Mouse (Mus musculus) MEL (cell line): Measurements from ENCODE around the gene Kirrel2. TPM values are rescaled to one million over a fixed set of nuclear protein-coding genes. Genes with fewer than 3 reads are reported as not detected.

Experiments
- DNase-seq: peaks from one replicate; pipeline ENCODE4 v3.0.0; 2011; ENCODE audit warnings: low read depth, low spot score
- H3K27ac ChIP-seq: 2 replicates; pipeline ENCODE4 v1.5.1; 2012; ENCODE audit warnings: low read depth, mild to moderate bottlenecking, control low read depth, low read length, moderate library complexity; ENCODE audit not compliant: control insufficient read depth
- H3K27me3 ChIP-seq, 2 experiments: fragments of 150-350 bp in 1 of 2; sonication (generic) in 1 of 2; 2 replicates each; pipeline ENCODE4 v1.6.1; 2012; ENCODE audit warnings: low read length in 2 of 2, mild to moderate bottlenecking in 2 of 2, improper control_type of control experiment in 1 of 2, moderate library complexity in 1 of 2; ENCODE audit not compliant: insufficient read depth in 2 of 2, control insufficient read depth in 1 of 2
- H3K36me3 ChIP-seq, 2 experiments: 2 replicates each; pipeline ENCODE4 v1.6.1; 2012 to 2014; ENCODE audit warnings: low read length in 2 of 2, improper control_type of control experiment in 1 of 2, inconsistent platforms in 1 of 2, mild to moderate bottlenecking in 1 of 2; ENCODE audit not compliant: insufficient read depth in 2 of 2, control insufficient read depth in 1 of 2
- H3K4me1 ChIP-seq, 2 experiments: fragments of 150-350 bp in 1 of 2; sonication (generic) in 1 of 2; 2 replicates each; pipeline ENCODE4 v1.6.1; 2012; ENCODE audit warnings: low read length in 2 of 2, improper control_type of control experiment in 1 of 2, mild to moderate bottlenecking in 1 of 2; ENCODE audit not compliant: insufficient read depth in 2 of 2, control insufficient read depth in 1 of 2
- H3K4me3 ChIP-seq, 2 experiments: fragments of 150-350 bp in 1 of 2; sonication (generic) in 1 of 2; 2 replicates each; pipeline ENCODE4 v1.5.1; 2012; ENCODE audit warnings: low read depth in 2 of 2, low read length in 2 of 2, mild to moderate bottlenecking in 2 of 2, moderate library complexity in 2 of 2, control low read depth in 1 of 2, improper control_type of control experiment in 1 of 2; ENCODE audit not compliant: control insufficient read depth in 1 of 2, insufficient read depth in 1 of 2
- H3K79me2 ChIP-seq: 2 replicates; pipeline ENCODE4 v1.6.1; 2012; ENCODE audit warnings: mild to moderate bottlenecking, low read length, moderate library complexity; ENCODE audit not compliant: control insufficient read depth, poor library complexity, insufficient read depth
- H3K9ac ChIP-seq: 2 replicates; pipeline ENCODE4 v1.6.1; 2012; ENCODE audit warnings: low read depth, mild to moderate bottlenecking, control low read depth, low read length, moderate library complexity; ENCODE audit not compliant: control insufficient read depth, poor library complexity, severe bottlenecking
- H3K9me3 ChIP-seq: fragments of 150-350 bp; sonication (generic); replicated peaks from 2 replicates; pipeline ENCODE4 v1.6.1; 2012; ENCODE audit warnings: mild to moderate bottlenecking, low read length, improper control_type of control experiment, moderate library complexity; ENCODE audit not compliant: insufficient read depth
- BHLHE40 ChIP-seq: IDR thresholded peaks from 2 replicates; pipeline ENCODE4 v1.6.1; 2012; ENCODE audit warnings: low read depth, mild to moderate bottlenecking, inconsistent platforms, low read length, improper control_type of control experiment, borderline replicate concordance
- CHD2 ChIP-seq: IDR thresholded peaks from 2 replicates; pipeline ENCODE4 v1.6.1; 2011; ENCODE audit warnings: low read length, improper control_type of control experiment
- E2F4 ChIP-seq: IDR thresholded peaks from 2 replicates; pipeline ENCODE4 v1.6.1; 2011; ENCODE audit warnings: low read depth, low read length, improper control_type of control experiment, borderline replicate concordance
- EP300 ChIP-seq, 2 experiments: IDR thresholded peaks; 2 replicates each; pipeline ENCODE4 v1.6.1; 2011; ENCODE audit warnings: improper control_type of control experiment in 2 of 2, low read length in 2 of 2, low read depth in 1 of 2, mild to moderate bottlenecking in 1 of 2
- KAT2A ChIP-seq: conservative IDR thresholded peaks from 2 replicates; pipeline ENCODE4 v1.6.1; 2012; ENCODE audit warnings: low read depth, low read length, improper control_type of control experiment, inconsistent platforms
- MAFK ChIP-seq: IDR thresholded peaks from 2 replicates; pipeline ENCODE4 v1.6.1; 2011; ENCODE audit warnings: low read depth, mild to moderate bottlenecking, low read length, improper control_type of control experiment, borderline replicate concordance
- MAX ChIP-seq: IDR thresholded peaks from 2 replicates; pipeline ENCODE4 v1.6.1; 2011; ENCODE audit warnings: low read length, improper control_type of control experiment
- MAZ ChIP-seq: IDR thresholded peaks from 2 replicates; pipeline ENCODE4 v1.6.1; 2012; ENCODE audit warnings: low read depth, mild to moderate bottlenecking, inconsistent platforms, low read length, improper control_type of control experiment
- MYC ChIP-seq: IDR thresholded peaks from 2 replicates; pipeline ENCODE4 v1.6.1; 2011; ENCODE audit warnings: low read depth, mild to moderate bottlenecking, low read length, improper control_type of control experiment, moderate library complexity
- NELFE ChIP-seq: IDR thresholded peaks from 2 replicates; pipeline ENCODE4 v1.6.1; 2011; ENCODE audit warnings: low read depth, low read length, improper control_type of control experiment
- POLR2AphosphoS2 ChIP-seq: IDR thresholded peaks from 2 replicates; pipeline ENCODE4 v1.6.1; 2011; ENCODE audit warnings: low read length, improper control_type of control experiment
- POLR2AphosphoS5 ChIP-seq: IDR thresholded peaks from 2 replicates; pipeline ENCODE4 v1.6.1; 2012; ENCODE audit warnings: low read depth, borderline replicate concordance, mild to moderate bottlenecking, inconsistent platforms, low read length, moderate library complexity, mixed read lengths
- RAD21 ChIP-seq: IDR thresholded peaks from 2 replicates; pipeline ENCODE4 v1.6.1; 2011; ENCODE audit warnings: mild to moderate bottlenecking, low read depth, low read length, improper control_type of control experiment
- SIN3A ChIP-seq: IDR thresholded peaks from 2 replicates; pipeline ENCODE4 v1.6.1; 2012; ENCODE audit warnings: low read length, improper control_type of control experiment, inconsistent platforms
- TAL1 ChIP-seq: IDR thresholded peaks from 2 replicates; pipeline ENCODE4 v1.6.1; 2012; ENCODE audit warnings: mild to moderate bottlenecking, inconsistent platforms, low read length, moderate library complexity, mixed read lengths
- UBTF ChIP-seq: IDR thresholded peaks from 2 replicates; pipeline ENCODE4 v1.6.1; 2012; ENCODE audit warnings: low read depth, mild to moderate bottlenecking, inconsistent platforms, low read length, improper control_type of control experiment, moderate library complexity, borderline replicate concordance; ENCODE audit not compliant: insufficient read depth
- USF1 ChIP-seq: IDR thresholded peaks from 2 replicates; pipeline ENCODE4 v1.6.1; 2014; ENCODE audit warnings: low read depth, mild to moderate bottlenecking, inconsistent platforms, low read length, improper control_type of control experiment, moderate library complexity
- ZC3H11A ChIP-seq: IDR thresholded peaks from 2 replicates; pipeline ENCODE4 v1.6.1; 2012; ENCODE audit warnings: low read depth, mild to moderate bottlenecking, inconsistent platforms, low read length, improper control_type of control experiment
- ZKSCAN1 ChIP-seq: IDR thresholded peaks from 2 replicates; pipeline ENCODE4 v1.6.1; 2012; ENCODE audit warnings: low read depth, mild to moderate bottlenecking, inconsistent platforms, low read length, improper control_type of control experiment, moderate library complexity
- ZNF384 ChIP-seq: IDR thresholded peaks from 2 replicates; pipeline ENCODE4 v1.6.1; 2012; ENCODE audit warnings: low read depth, mild to moderate bottlenecking, inconsistent platforms, low read length, improper control_type of control experiment
- polyA plus RNA-seq, 2 experiments: library from polyadenylated mRNA; stranded (reverse) in 1 of 2; unstranded in 1 of 2; fragments of >175 nt in 1 of 2; fragments of >200 nt in 1 of 2; gene quantifications; 2 replicates each; pipeline versions ENCODE4 v1.2.1 to v1.2.4; 2012; ENCODE audit warnings: low replicate concordance in 2 of 2, low read depth in 1 of 2; ENCODE audit not compliant: insufficient read length in 2 of 2, insufficient read depth in 1 of 2, missing spikeins in 1 of 2
- total RNA-seq: library from RNA; depleted of rRNA; stranded (reverse); fragments of 300-350 nt; gene quantifications from 2 replicates; pipeline ENCODE4 v1.2.3, GENCODE M21; 2012

The Kirrel2 gene
- total and polyA plus RNA-seq, 3 experiments = not detected

- TF ChIP-seq POLR2AphosphoS2 = peak; percentile 60; the same call in 1 of the 2 replicates
- no peak for TF ChIP-seq TAL1
- TF ChIP-seq EP300 (IDR thresholded peaks at IDR 0.05; ENCODE audit: low read depth in 1 of 2, low read length in 2 of 2) = peak; percentile 34 to 65
- no peak for TF ChIP-seq POLR2AphosphoS5
- no peak for TF ChIP-seq E2F4
Measured at GRCm38 (mm10) chr7:30419561-30420499, 37.7 kb downstream of the Kirrel2 start, which contains the start of gene Hcst (continued).

GRCm38 (mm10) chr7:30417856-30418255, 39.6 kb downstream of the Kirrel2 start:
- TF ChIP-seq UBTF = no peak
- TF ChIP-seq ZNF384 = no peak
- TF ChIP-seq POLR2AphosphoS5 = no peak
- no peak for TF ChIP-seq KAT2A
- TF ChIP-seq ZKSCAN1 = no peak
- no peak for TF ChIP-seq MYC
- TF ChIP-seq NELFE = no peak
- no peak for TF ChIP-seq E2F4
- TF ChIP-seq MAFK = no peak
- TF ChIP-seq MAX = no peak
- TF ChIP-seq ZC3H11A = no peak
- TF ChIP-seq MAZ = no peak
- no peak for TF ChIP-seq SIN3A
- no peak for TF ChIP-seq CHD2
- TF ChIP-seq USF1 = no peak
- no peak for TF ChIP-seq RAD21
- no peak for TF ChIP-seq BHLHE40
- no peak overlapping the region for H3K9ac ChIP-seq
- no peak overlapping the region for H3K4me3 ChIP-seq
- H3K36me3 ChIP-seq = peaks cover 0 to 21% of the 10 kb centered on the region in 2 experiments; a peak in 2 of 4 replicates
- peaks cover 18% of the 10 kb centered on the region for H3K79me2 ChIP-seq
- DNase-seq = no peak
- H3K9me3 ChIP-seq = no peaks in the 10 kb centered on the region
- H3K27me3 ChIP-seq = no peaks in the 10 kb centered on the region
- H3K4me1 ChIP-seq = peaks cover 0 to 36% of the 10 kb centered on the region in 2 experiments; a peak in 3 of 4 replicates
- H3K27ac ChIP-seq = no peak overlapping the region
